ENCODE assay signal across 11 mouse cellular contexts in genomic region chr11:22661713-22662551, GRCm38 (mm10).
DNase-seq lines count a peak whose midpoint lies in the region; ATAC-seq and TF ChIP-seq lines count a peak whose summit lies in the region.
"Had no signal": no experiment of that assay in that cellular context is flagged by ENCODE, and none has a peak within 500 bp of the region (broad histone marks: within the 10 kb centered on the region; RNA-seq: fewer than 3 reads in every experiment).

No protein-coding gene starts in this region.

- H3K36me3 ChIP-seq in hindbrain, postnatal 0 days (ENCODE audit: insufficient read depth, low read length) = no peaks in the 10 kb centered on the region

- peak; percentile 61 for DNase-seq in layer of hippocampus, adult 9-11 months
- no peak for DNase-seq in layer of hippocampus, adult 9-10 months (ENCODE audit: low spot score)
- DNase-seq in R1 (ENCODE audit: low read depth, low spot score) = peak; percentile 21
- peak; percentile 56 for DNase-seq in adrenal gland, postnatal 14 days
- DNase-seq in hindbrain, postnatal 0 days (ENCODE audit: low spot score) = no peak
- DNase-seq in urinary bladder, postnatal 25 days (ENCODE audit: low spot score) = no peak
- DNase-seq in cerebellum, postnatal 4 days (ENCODE audit: low spot score in 2 of 2) = no peak
- DNase-seq: cerebellum, adult 11-12 months; thymus, adult 2 months had no signal

- H3K27me3 ChIP-seq in hindbrain, postnatal 0 days (ENCODE audit: insufficient read depth, low read length) = no peaks in the 10 kb centered on the region
- H3K27me3 ChIP-seq: Patski had no signal

- H3K4me1 ChIP-seq in hindbrain, postnatal 0 days (ENCODE audit: insufficient read depth, low read length) = no peaks in the 10 kb centered on the region

- no peak overlapping the region for H3K4me2 ChIP-seq in hindbrain, postnatal 0 days (ENCODE audit: low read depth, low read length)

- H3K9ac ChIP-seq in hindbrain, postnatal 0 days (replicated peaks; ENCODE audit: low read length) = no peak overlapping the region

- no peak overlapping the region for H3K27ac ChIP-seq in hindbrain, postnatal 0 days

- TF ChIP-seq CTCF in hindbrain, postnatal 0 days (IDR thresholded peaks at IDR 0.05; ENCODE audit: low read depth) = no peak

- no peaks in the 10 kb centered on the region for H3K9me3 ChIP-seq in hindbrain, postnatal 0 days (ENCODE audit: low read length)

- ATAC-seq in hindbrain, postnatal 0 days = peak; percentile 76
- ATAC-seq: Patski had no signal

- WGBS in hindbrain, postnatal 0 days = 36% methylated on average over 11 of the region's 12 CpGs

- no peak overlapping the region for H3K4me3 ChIP-seq in hindbrain, postnatal 0 days (ENCODE audit: low read length)
- H3K4me3 ChIP-seq: erythroblast, embryonic 14.5 days had no signal

Comparison
In these comparisons a context has a peak if more than half of its experiments do, and no peak if none do; other contexts are left out.
1. DNase-seq: peak in layer of hippocampus, adult 9-11 months (single experiment), R1 (single experiment) and adrenal gland, postnatal 14 days (single experiment); none in layer of hippocampus, adult 9-10 months (single experiment), hindbrain, postnatal 0 days (single experiment), urinary bladder, postnatal 25 days (single experiment) and cerebellum, postnatal 4 days (0 of 2).